Mouse (Mus musculus) cerebellum, postnatal 25 days (tissue): ENCODE measurements at regions not wholly inside any gene's neighbourhood (a gene's known extent, or its start where the extent isn't known, plus 50 kb on each side); places are given as distances from the start of the nearest gene placed in this dataset.

Experiments
- DNase-seq, 2 experiments: peaks; one replicate each; pipeline ENCODE4 v3.0.0; 2021; ENCODE audit warnings: mixed read lengths in 2 of 2

DNA sequence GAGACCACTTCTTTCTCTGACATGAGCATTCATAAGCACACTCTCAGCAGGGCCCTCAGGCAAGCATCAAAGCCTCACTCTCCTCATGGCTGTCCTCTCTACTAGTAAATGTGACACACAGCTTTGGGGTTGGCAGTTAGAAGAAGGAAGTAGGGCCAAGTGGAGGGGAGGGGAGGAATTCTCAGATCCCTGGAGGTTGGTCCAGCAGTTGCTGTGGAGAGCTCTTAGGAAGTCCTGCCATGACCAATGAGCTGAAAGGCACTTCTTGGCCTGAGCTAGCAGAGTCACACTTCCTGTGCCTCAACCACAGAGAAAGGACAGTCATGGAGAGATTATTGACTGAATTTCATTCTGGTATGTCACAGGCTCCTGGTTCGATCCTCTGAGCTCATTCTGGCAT lies 398.8 kb downstream of the Tns1 start:
- DNase-seq = peak; percentile 18 to 39

DNA sequence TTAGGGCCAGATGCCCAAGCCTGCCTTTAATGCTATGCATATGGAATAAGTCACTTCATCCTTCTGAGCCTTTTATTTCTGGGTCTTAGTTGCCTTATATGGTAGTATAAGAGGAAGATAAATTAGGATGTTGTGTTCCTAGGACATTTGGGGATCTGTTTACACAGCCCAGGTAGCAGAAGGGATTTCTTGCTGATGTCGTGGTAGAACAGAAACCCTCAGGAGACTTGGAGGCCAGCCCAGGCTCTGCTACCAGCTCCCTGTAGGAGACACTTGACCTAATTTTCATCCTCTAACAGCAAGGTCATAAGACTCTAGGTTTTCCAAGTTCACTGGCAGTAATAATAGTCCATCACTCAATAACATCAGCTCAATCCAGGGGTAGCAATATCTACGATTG lies 399.7 kb downstream of the Tns1 start:
- DNase-seq = peak; percentile 80 to 87

DNA sequence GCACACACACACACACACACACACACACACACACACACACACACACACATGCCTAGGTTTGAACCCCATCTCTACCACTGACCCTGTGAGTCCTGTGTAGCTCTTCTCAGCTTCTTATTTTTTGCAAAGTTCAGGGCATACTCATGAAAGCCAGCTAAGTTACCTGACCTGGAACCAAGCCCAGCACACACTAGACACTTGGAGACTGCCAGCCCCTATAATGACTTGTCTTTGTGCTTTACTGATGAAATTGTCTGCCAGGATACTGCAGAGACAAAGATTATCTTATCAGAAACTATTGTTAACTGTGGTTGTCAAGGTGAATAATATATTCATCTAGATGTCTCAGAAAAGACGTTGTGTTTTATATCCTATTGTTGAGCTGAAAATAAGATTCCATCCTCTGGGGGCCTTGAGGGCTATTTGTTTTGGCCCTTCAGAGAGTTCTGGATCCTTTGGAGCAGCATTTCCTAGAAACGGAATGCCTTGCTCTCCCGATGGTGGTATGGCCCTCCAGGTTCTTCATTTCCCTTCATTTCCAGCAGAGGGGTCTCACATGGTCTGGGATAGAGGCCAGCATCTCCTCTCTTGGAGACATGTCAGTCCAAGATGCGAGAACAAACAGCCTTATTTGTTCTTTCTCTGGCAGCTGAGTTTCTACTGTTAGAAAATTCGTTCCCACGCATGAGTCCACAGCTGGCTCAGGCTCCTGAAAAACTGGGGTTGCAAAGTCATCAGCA lies 402.6 kb downstream of the Tns1 start:
- no peak for DNase-seq

DNA sequence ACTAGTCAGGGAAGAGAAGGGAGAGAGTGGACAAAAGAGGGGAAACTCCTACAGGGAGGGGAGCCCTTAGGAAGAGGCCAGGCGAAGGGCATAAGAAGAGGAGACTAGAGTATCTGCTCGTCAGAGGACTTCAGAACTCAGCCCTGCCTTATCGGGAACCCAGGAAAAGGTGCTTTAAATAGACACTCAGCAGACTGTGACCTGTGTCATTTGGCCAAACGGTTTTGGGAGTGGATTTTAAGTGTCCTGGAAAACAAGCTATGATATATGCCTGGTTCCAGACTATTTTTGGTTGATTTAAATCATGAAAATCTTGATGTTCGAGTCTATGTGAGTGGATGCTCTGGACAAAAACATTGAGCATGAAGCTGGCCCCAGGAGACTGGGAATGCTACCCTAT lies 405.8 kb downstream of the Tns1 start:
- DNase-seq = peak in 1 of 2 experiments; percentile 27

DNA sequence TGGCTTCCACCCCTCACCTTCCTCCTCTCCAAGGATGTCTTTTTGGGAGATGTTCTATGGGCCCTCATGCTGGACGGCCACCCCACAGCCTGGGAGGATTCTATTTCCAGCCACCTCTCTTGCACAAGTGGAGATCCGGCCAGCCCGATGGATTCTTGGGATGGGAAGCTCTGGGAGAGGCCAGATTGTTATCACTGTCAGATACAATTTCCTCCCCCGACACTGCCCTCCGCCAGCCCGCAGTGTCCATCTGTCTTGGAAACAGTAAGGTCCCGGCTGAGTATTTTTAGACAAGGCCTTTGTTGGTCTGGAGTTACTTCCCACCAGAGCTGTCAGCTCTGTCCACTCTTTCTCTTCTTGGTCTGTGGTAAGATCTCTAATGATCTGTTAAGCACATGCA lies 406.8 kb downstream of the Tns1 start:
- DNase-seq = peak; percentile 83 to 87

DNA sequence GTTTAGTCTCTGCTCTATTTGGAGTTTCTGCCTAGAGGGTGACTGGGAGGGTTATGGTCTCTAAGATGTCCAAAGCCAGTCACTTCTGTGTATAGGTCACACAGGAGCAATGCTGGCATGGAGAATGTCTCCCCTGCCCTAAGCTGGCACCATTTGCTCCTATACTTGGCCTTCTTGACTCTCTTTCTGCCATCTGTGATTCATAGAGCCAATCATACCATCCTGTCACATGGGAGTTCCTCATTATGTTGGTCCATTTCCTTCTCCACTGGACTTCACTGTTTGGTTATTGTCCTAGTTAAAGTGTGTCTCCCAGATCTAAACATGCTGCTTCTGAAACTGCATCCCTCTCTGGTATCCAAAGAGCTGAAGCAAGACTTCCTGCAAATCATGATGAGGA lies 407.3 kb downstream of the Tns1 start:
- peak in 1 of 2 experiments; percentile 33 for DNase-seq

DNA sequence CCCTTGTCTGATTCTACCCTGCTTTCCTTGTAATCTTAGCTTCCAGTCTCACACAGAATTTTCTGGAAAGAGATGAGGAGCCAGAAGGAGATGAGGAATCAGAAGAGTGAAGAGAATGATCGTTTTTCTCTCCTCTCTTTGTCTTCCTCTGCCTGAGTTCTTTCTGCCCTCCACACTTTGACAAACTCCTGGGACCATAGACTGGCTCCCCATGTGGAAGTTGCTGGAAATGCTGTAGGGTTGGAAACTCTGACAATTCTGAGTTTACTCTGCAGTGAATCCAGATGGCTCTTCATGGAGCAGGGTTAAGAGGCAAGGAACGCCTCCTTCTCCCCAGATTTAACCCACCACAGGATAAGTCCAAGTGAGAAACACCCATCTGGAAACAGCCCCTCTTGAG lies 408.7 kb downstream of the Tns1 start:
- no peak for DNase-seq

DNA sequence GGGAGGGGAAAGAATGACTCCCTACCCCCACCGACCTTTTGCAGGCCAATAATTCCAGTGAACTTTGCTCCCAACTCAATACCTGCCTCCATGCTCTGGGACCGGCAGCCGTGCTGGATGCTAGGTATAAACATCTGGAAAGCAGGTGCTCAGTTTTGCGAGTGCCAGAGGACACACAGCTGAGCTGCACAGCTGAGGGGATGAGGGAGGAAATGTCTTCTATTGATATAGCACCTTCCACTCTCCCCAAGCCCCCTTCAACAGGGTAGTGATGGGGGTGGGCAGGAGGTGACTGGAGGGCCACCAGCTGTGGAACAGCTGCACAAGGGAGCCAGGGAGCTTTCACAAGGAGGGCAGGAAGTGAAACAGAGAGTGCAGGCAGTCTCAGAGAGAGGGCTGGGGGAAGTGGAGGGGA lies 421.8 kb downstream of the Tns1 start:
- no peak for DNase-seq

DNA sequence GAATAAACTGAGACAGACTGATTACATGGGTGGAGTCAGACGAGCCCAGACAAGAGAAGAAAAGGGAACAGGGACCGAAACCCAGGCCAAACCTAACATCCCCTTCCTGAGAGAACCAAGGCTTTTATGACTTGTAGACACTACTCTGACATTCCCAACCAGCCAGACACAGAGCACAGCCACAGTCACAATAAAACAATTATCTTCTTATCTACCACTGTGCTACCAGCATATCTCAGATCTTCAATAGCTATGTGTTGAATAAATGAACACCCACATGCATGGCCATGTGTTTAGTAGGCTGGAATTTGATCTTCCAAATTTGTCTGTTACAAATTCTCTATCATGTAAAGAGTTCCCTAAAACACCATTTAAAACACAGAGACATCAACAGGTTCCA lies 430.7 kb downstream of the Tns1 start:
- DNase-seq = no peak

DNA sequence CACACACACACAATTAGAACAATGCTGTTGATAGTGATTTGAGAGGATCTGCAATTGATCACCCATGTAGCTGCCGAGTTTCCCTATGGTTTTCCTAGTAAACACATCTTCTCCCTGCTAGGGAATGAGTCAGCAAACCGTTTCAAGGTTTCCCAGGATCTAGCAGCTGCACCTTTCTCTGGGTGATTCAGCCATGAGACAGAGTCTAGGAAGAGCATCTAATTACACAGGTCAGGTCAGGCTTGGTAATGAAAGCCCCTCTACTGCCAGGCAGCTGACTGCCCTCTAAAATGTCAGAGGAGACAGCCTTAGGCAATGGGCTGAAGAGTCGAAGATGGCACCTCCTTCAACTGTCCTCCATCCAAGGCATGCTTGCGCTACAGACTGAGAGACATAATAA lies 438.5 kb downstream of the Tns1 start:
- DNase-seq = no peak

DNA sequence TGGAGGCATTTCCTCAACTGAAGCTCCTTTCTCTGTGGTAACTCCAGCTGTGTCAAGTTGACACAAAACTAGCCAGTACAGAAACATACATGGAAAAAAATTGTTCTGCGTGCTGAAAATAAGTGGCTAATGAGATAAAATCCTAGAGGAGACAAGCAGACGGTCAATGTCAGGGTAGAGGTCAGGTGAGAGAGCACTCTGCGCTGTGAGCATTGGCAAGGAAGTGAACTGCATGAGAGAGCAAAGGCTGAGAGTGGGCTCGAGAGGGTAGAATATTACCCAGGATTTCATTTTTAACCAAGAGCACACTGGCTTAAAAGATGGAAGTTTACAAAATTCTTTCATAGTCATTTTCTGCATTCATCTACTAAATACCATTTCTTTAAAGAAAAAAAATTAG lies 439.2 kb downstream of the Tns1 start:
- no peak for DNase-seq

DNA sequence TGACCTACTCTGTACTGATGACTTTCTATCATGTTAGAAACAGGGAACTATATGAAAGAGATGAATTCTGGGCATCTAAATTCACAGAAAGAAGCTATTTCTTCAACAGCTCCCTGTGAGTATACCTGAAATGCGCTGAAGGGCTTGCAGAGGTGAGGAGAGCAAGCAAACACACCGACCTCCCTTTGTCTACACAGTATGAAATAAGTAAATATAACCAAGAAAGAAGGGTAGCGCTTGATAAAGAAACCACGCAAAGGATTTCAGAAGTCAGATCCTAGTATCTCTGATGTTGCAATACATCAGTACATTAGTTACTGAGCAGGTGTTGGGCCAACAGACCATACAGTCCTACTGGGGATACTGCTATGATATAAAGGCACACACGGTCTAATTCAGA lies 440.1 kb downstream of the Tns1 start:
- DNase-seq = no peak

DNA sequence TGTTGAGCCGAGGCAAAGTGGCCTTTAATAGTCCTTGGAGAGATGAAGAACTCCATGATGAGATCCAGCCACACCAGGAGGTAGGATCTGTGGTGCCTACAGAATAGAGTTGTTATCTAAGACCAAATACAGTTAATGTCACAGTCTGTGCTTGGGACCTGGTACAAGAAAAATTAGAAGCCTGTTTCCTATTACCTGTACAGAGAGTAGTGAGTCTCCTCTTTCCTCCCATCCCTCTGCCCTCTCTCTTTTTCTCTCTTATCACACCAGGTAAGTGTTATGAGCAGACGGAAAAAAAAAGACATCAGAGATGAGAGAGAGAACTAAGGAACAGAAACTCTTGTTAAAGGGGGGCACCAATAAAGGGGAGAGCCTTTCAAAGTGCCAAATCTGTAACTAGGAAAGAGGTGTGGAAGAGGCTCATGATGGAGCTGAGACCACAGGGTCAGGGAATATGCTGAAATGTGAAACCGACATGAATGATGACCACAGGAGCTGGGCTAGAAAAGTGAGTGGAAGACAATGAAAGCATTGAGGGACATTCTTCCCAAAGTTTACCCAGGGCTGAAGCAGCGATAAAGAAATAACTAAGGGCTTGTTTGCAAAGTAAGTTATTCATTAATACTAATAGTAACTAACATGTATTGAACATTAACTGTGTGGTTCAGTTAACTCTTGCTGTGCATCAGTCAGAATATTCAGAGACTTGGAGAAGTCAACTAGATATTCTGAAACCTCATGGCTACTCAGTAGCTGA lies 440.9 kb downstream of the Tns1 start:
- DNase-seq = no peak

DNA sequence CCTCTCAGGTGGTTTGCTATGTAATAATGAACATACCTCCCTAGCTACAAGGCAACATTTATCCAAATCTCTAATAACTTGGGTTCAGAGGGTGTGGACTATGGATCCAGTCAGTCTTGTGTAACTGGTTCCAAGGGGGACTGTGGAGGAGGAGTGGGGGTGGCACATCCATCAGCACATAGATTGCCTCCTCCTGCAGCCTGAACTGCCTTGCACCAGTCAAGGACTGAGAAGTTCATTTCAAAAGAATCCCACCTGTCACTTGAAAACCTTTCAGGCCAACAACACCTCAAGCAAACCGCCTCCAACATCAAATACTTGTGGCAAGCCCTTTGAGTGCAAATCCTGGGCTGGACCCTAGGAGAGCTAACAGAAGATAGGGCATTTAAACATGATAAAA lies 442.6 kb downstream of the Tns1 start:
- DNase-seq = no peak

DNA sequence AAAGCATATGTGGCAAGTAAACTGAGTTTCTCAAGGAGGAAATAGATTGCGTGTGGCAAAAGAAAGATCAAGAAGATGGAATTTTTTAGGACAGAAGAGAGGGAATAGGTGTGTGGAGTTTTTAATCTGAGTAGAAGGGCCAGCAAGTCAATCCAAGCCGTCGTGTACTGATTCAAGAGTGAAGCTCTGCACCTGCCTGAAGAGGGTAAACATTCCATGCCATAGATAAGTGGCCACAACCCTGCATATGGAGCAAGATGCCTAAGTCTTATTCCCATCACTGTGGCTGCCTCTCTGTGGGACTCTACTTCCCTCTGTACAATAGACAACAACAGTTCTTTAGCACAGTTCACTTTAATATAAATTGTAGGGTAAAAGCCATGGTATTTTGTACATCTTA lies 443.4 kb downstream of the Tns1 start:
- no peak for DNase-seq

DNA sequence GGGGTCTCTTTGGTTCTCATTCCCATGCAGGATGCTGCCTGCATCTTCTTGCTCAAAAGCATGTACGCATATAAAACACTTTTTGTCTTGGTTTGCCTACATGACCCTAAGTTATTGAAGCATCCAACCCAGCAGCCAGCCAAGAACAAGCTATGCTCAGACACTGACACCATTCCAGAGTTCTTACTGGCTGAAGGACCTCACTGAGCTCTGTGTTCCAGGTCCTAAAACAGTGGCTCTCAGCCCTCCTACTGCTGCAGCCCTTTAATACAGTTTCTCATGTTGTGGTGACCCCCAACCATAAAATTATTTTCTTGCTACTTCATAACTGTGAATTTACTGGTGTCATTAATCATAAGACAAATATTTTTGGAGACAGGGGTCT lies 450.4 kb downstream of the Tns1 start:
- no peak for DNase-seq

DNA sequence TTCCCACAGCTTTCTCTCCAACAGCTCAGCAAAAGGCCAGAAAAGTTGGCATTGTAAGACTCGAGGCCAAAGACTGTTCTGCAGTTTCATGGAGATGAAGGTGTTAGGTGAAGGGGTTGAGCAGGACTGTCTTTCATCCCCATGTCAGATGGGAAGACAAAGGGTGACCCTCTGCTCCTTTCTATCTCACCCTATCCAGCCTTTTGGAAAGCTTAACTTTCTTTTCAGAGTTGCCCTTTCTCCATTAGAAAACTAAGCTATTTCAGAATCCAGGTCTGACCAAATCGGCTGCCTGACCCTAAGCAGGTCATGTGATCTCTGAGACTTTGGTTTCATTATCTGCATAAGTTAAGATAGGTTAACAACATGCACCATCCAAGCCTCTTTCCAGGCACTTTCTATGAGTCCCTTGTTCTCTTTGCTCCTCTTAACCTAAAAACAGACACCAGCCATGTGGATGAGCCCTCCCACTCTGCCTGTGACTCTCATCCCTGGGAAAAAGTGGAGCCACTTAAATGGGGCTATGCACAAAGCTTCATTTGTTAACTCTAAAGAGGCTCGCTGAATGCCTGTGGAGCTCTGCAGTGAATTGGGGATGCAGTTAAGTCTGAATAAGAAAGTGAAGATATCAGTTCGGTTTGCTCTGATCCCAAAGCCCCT lies 450.9 kb downstream of the Tns1 start:
- no peak for DNase-seq

DNA sequence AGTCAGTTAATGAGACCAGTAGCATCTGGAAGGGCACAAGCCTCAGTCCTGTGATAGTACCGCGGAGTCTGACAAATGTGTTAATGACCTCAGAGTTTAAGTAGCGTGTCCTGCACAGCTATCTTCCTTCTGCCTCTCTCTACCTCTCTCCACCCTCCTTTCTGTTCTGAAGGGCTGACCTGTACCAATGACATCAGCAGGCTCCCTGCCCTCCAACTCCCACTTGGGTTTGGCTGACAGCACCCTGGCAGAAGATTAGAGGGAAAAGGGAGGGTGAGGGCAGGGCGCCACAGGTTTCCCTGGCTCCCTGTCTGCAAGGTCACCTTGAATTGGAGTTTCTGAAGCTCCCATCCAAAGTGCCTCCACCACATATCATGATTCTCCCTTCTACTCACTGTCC lies 452.0 kb downstream of the Tns1 start:
- no peak for DNase-seq

DNA sequence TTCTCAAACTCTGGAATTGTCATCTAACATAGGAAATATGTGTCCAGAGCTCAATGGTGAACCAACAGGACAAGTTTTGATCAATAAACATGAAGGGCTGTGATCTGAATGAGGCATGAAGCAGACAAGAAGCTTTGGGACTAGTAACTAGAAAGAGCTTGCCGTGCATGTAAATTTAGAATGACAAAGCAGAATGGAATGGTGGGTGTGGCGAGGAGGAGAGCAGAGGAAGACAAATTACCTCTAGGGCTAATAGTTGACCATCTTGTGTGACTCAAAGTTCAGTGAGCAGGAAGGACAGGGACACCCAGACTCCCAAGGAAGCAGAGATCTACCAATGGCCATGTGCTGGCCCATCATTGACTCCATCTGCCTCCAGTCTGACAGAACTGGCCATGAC lies 455.6 kb downstream of the Tns1 start:
- DNase-seq = no peak

DNA sequence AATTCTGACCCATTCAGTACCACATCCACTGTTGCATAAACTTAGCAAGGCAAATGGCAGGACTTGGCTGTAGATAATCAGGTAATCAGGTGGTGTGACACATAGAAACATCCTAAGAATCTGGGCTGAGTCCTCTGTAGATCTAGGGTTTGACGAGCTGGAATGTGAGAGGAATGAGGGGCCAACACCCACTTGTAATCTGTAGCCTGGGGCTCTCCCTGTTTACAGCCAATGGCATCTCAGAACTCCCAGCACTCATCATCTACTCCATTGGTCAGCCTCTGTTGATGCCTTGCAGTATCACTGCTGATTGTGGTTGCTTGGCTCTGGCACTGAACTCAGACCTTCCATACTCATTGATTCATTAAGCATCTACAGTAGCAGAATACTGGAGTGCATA lies 460.7 kb downstream of the Tns1 start:
- DNase-seq = no peak

DNA sequence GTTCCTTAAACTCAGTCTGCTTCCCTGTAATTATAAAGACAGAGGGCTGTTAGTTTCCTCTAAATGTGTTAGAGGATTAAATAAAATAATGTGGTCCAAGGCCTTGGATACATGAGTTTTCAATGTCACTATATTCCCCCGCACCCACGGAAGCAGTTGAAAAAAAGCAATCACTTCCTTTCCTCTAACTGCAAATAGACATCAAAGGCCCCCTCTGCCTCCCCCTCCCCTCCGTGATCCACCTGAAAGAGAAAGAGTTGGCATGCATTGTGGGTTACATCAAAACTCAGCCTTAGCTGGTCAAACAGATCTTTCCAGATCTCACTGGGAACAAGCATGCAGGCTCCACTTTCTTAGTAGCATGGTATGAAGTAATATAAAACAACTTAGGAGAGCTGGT lies 479.2 kb downstream of the Tns1 start:
- DNase-seq = no peak

DNA sequence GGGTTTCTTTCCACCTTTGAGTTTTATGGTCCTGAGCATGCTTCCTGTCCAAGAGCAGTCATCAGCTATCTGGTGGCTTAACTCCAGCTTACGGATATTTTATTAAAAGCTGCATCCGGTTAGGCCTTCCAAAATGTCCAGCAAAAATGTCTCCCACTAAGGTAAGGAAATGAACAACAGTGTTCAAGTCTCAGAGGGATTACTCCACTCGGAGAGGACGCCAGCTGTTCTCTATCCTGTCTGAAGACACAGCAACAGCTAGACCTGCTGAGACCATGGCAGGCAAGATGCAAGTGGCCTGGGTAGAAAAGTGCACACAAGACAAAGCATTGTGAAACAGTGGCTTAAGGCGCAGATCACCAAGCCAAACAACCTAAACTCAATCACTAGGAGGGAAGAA lies 479.9 kb downstream of the Tns1 start:
- no peak for DNase-seq

DNA sequence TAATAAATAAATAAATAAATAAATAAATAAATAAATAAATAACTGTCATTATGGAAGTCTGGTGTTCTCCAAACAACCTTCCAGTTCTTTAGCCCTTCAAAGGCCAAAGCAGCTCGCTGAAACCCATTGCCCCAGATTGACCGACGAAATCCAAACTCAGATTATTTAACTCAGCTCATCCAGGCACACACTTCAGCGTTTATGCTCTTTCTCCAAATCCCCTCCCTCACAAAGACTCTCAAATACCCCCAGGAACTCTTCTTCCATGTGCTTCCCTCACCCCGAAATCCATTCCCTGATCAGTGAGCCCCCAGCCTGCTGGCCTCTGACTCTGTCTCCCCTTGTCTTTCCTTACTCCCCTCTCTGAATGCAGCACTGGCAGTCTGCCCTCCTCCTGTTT lies 480.8 kb downstream of the Tns1 start:
- DNase-seq = no peak

DNA sequence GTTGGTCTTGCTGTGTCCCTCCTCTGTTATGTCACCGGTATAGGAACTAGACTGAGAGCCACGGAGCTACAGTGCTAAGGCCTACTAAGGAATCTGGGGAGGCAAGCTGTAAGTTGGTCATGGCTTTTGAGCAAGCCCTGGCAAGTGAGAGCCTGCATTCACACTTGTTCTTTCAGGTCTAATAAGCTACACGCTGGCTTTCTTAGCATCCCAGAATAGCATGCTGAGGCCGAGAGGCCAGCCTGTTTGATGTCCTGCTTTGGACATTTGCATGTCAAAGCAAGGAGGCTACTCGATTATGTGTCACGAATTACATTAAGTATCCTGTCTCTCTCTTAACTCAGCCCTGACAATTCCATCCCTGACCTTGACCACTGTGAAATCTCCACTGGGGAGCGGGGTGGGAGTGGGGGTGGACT lies 481.5 kb downstream of the Tns1 start:
- DNase-seq = no peak
